Mouse (Mus musculus) olfactory bulb, adult 2 months (tissue): Measurements from ENCODE around the gene Cgas.
A peak's percentile ranks its signal among the peaks of the same experiment; 100 is the strongest.

ENCODE experiments used
- CTCF ChIP-seq: fragments of 200-500 bp; IDR thresholded peaks from 2 replicates; pipeline ENCODE4 v1.5.1; 2012; ENCODE audit warnings: low read depth, mild to moderate bottlenecking, low read length, moderate library complexity; ENCODE audit not compliant: insufficient read depth
- POLR2A ChIP-seq: fragments of 200-500 bp; IDR thresholded peaks from 2 replicates; pipeline ENCODE4 v1.6.1; 2012; ENCODE audit warnings: mild to moderate bottlenecking, low read depth, low read length, moderate library complexity; ENCODE audit not compliant: insufficient read depth

- peak; percentile 99 for TF ChIP-seq POLR2A
- TF ChIP-seq CTCF = no peak
Measured at GRCm38 (mm10) chr9:78481423-78482331, 38.6 kb upstream of the Cgas start.
